Mouse (Mus musculus) hematopoietic stem cell, adult 5-6 weeks (primary cell): Measurements from ENCODE around the gene Slc25a5. TPM values are rescaled to one million over a fixed set of nuclear protein-coding genes. Genes with fewer than 3 reads are reported as not detected.
"Not testable (repeated sequence)": the region's sequence is repeated elsewhere in the genome, so short reads cannot be mapped to it uniquely, and the experiment has no call there.

ENCODE experiments used
- ATAC-seq, 2 experiments: fragments of 125-278 bp in 1 of 2; replicated peaks in 1 of 2; 2 replicates each; pipeline ENCODE4 v1.8.0; 2016 to 2017; ENCODE audit warnings: inconsistent platforms in 2 of 2, mild to moderate bottlenecking in 2 of 2, moderate number of reproducible peaks in 2 of 2, low read depth in 1 of 2, moderate TSS enrichment in 1 of 2; ENCODE audit not compliant: low FRiP score in 2 of 2, poor library complexity in 2 of 2, severe bottlenecking in 2 of 2, insufficient read depth in 1 of 2, low TSS enrichment in 1 of 2
- total RNA-seq: library from RNA; stranded (forward); fragments of 172-1452, 232-1000 nt; gene quantifications from 2 replicates; pipeline ENCODE4 v1.2.3, GENCODE M21; 2017

Slc25a5 gene
- total RNA-seq, 1 experiment from 2014 or later, result 527 TPM

GRCm38 (mm10) chrX:36794571-36794970 is 880 bp upstream of the Slc25a5 start:
- no peak for ATAC-seq

GRCm38 (mm10) chrX:36796163-36796581 is 721 bp downstream of the Slc25a5 start:
- ATAC-seq, result peak; percentile 39 to 61; a peak in 3 of 4 replicates

GRCm38 (mm10) chrX:36796734-36797133 is 1.3 kb downstream of the Slc25a5 start:
- ATAC-seq, result not testable (repeated sequence)

- ATAC-seq, result no peak
These were observed 3.9 kb downstream of the Slc25a5 start for GRCm38 (mm10) chrX:36799131-36799879.

- ATAC-seq, result peak; percentile 44 to 50; a peak in 2 of 4 replicates
These were observed 7.7 kb downstream of the Slc25a5 start for GRCm38 (mm10) chrX:36803189-36803588.

GRCm38 (mm10) chrX:36804196-36804595 is 8.7 kb downstream of the Slc25a5 start:
- ATAC-seq, result no peak

GRCm38 (mm10) chrX:36805466-36806235 is 10.2 kb downstream of the Slc25a5 start:
- no peak for ATAC-seq

GRCm38 (mm10) chrX:36807360-36808317 is 12.2 kb downstream of the Slc25a5 start:
- peak; percentile 94 to 98 for ATAC-seq

GRCm38 (mm10) chrX:36808318-36808683 is 12.8 kb downstream of the Slc25a5 start:
- ATAC-seq, result no peak

- no peak for ATAC-seq
These were observed 15.9 kb downstream of the Slc25a5 start for GRCm38 (mm10) chrX:36811377-36811776.

GRCm38 (mm10) chrX:36814161-36814836 is 18.8 kb downstream of the Slc25a5 start:
- no peak for ATAC-seq

- ATAC-seq, result no peak
These were observed 19.6 kb downstream of the Slc25a5 start for GRCm38 (mm10) chrX:36815022-36815421.

- ATAC-seq, result no peak
These were observed 20.0 kb downstream of the Slc25a5 start for GRCm38 (mm10) chrX:36815439-36815838.

- no peak for ATAC-seq
These were observed 21.0 kb downstream of the Slc25a5 start for GRCm38 (mm10) chrX:36816368-36816899.

GRCm38 (mm10) chrX:36816953-36817441 is 21.5 kb downstream of the Slc25a5 start:
- no peak for ATAC-seq

GRCm38 (mm10) chrX:36819575-36819974 is 24.1 kb downstream of the Slc25a5 start:
- no peak for ATAC-seq

GRCm38 (mm10) chrX:36820201-36820600 is 24.8 kb downstream of the Slc25a5 start:
- ATAC-seq, result peak; percentile 53 to 65; a peak in 2 of 4 replicates
